Mouse (Mus musculus) testis, adult 2 months (tissue): ENCODE data around the gene Lmtk3.

ENCODE experiments used
- CTCF ChIP-seq: fragments of 200-500 bp; IDR thresholded peaks from 2 replicates; pipeline ENCODE4 v1.5.1; 2012; ENCODE audit warnings: low read depth, mild to moderate bottlenecking, inconsistent platforms, low read length, moderate library complexity; ENCODE audit not compliant: control insufficient read depth, insufficient read depth, insufficient replicate concordance
- POLR2A ChIP-seq: fragments of 200-500 bp; IDR thresholded peaks from 2 replicates; pipeline ENCODE4 v1.6.1; 2012; ENCODE audit warnings: low read depth, mild to moderate bottlenecking, inconsistent platforms, low read length, moderate library complexity; ENCODE audit not compliant: control insufficient read depth

- TF ChIP-seq CTCF, result no peak
- TF ChIP-seq POLR2A, result no peak
Measured at GRCm38 (mm10) chr7:45770427-45771082, 13.0 kb upstream of the Lmtk3 start.
